Mouse (Mus musculus): ENCODE data around the gene Mrpl1. TPM values are rescaled to one million over a fixed set of nuclear protein-coding genes. Genes with fewer than 3 reads are reported as not detected.

Mrpl1 gene
- polyA plus RNA-seq, 1 experiment: 36.6 TPM

- Histone ChIP-seq H3K4me3 (ENCODE audit: insufficient read depth, low read depth, low read length) (no peak overlapping the region), H3K4me1 (ENCODE audit: control insufficient read depth, insufficient read depth, insufficient read length, low read length) (no peaks in the 10 kb centered on the region), H3K27ac (replicated peaks; ENCODE audit: low read depth, low read length) (no peak overlapping the region)
Measured at GRCm38 (mm10) chr5:96189761-96190160, 19.5 kb upstream of the Mrpl1 start.

- H3K27ac ChIP-seq (replicated peaks; ENCODE audit: low read depth, low read length): no peak overlapping the region
- no peaks in the 10 kb centered on the region for H3K4me1 ChIP-seq (ENCODE audit: control insufficient read depth, insufficient read depth, insufficient read length, low read length)
- H3K4me3 ChIP-seq (ENCODE audit: insufficient read depth, low read depth, low read length): no peak overlapping the region
Measured at GRCm38 (mm10) chr5:96191251-96191650, 18.0 kb upstream of the Mrpl1 start.

- H3K4me3 ChIP-seq (ENCODE audit: insufficient read depth, low read depth, low read length): no peak overlapping the region
- H3K4me1 ChIP-seq (ENCODE audit: control insufficient read depth, insufficient read depth, insufficient read length, low read length): no peaks in the 10 kb centered on the region
- no peak overlapping the region for H3K27ac ChIP-seq (replicated peaks; ENCODE audit: low read depth, low read length)
Measured at GRCm38 (mm10) chr5:96196547-96197052, 12.7 kb upstream of the Mrpl1 start.

- Histone ChIP-seq H3K27ac (replicated peaks; ENCODE audit: low read depth, low read length) (no peak overlapping the region), H3K4me3 (ENCODE audit: insufficient read depth, low read depth, low read length) (no peak overlapping the region), H3K4me1 (ENCODE audit: control insufficient read depth, insufficient read depth, insufficient read length, low read length) (no peaks in the 10 kb centered on the region)
Measured at GRCm38 (mm10) chr5:96198271-96198670, 11.0 kb upstream of the Mrpl1 start.

- Histone ChIP-seq H3K4me3 (ENCODE audit: insufficient read depth, low read depth, low read length) (no peak overlapping the region), H3K27ac (replicated peaks; ENCODE audit: low read depth, low read length) (no peak overlapping the region), H3K4me1 (ENCODE audit: control insufficient read depth, insufficient read depth, insufficient read length, low read length) (no peaks in the 10 kb centered on the region)
Measured at GRCm38 (mm10) chr5:96200269-96200668, 9.0 kb upstream of the Mrpl1 start.

GRCm38 (mm10) chr5:96201462-96202154 lies 7.7 kb upstream of the Mrpl1 start:
- no peak overlapping the region for H3K4me3 ChIP-seq (ENCODE audit: insufficient read depth, low read depth, low read length)
- H3K4me1 ChIP-seq (ENCODE audit: control insufficient read depth, insufficient read depth, insufficient read length, low read length): no peaks in the 10 kb centered on the region
- no peak overlapping the region for H3K27ac ChIP-seq (replicated peaks; ENCODE audit: low read depth, low read length)

- H3K4me3 ChIP-seq (ENCODE audit: insufficient read depth, low read depth, low read length): no peak overlapping the region
- no peak overlapping the region for H3K27ac ChIP-seq (replicated peaks; ENCODE audit: low read depth, low read length)
- H3K4me1 ChIP-seq (ENCODE audit: control insufficient read depth, insufficient read depth, insufficient read length, low read length): peaks cover 3% of the 10 kb centered on the region
Measured at GRCm38 (mm10) chr5:96206897-96207296, 2.4 kb upstream of the Mrpl1 start.

GRCm38 (mm10) chr5:96207531-96207930 lies 1.8 kb upstream of the Mrpl1 start:
- Histone ChIP-seq H3K27ac (replicated peaks; ENCODE audit: low read depth, low read length) (no peak overlapping the region), H3K4me1 (ENCODE audit: control insufficient read depth, insufficient read depth, insufficient read length, low read length) (peaks cover 3% of the 10 kb centered on the region), H3K4me3 (ENCODE audit: insufficient read depth, low read depth, low read length) (no peak overlapping the region)

- H3K4me1 ChIP-seq (ENCODE audit: control insufficient read depth, insufficient read depth, insufficient read length, low read length): peaks cover 3% of the 10 kb centered on the region
- H3K27ac ChIP-seq (replicated peaks; ENCODE audit: low read depth, low read length): no peak overlapping the region
- H3K4me3 ChIP-seq (ENCODE audit: insufficient read depth, low read depth, low read length): no peak overlapping the region
Measured at GRCm38 (mm10) chr5:96208543-96208942, 750 bp upstream of the Mrpl1 start.

- Histone ChIP-seq H3K27ac (replicated peaks; ENCODE audit: low read depth, low read length) (peak overlapping the region; percentile 80), H3K4me1 (ENCODE audit: control insufficient read depth, insufficient read depth, insufficient read length, low read length) (peaks cover 3% of the 10 kb centered on the region), H3K4me3 (ENCODE audit: insufficient read depth, low read depth, low read length) (peak overlapping the region; percentile 93)
Measured at GRCm38 (mm10) chr5:96209916-96210583, 757 bp downstream of the Mrpl1 start.

GRCm38 (mm10) chr5:96218648-96219047 lies 9.4 kb downstream of the Mrpl1 start:
- no peak overlapping the region for H3K4me3 ChIP-seq (ENCODE audit: insufficient read depth, low read depth, low read length)
- H3K27ac ChIP-seq (replicated peaks; ENCODE audit: low read depth, low read length): no peak overlapping the region
- H3K4me1 ChIP-seq (ENCODE audit: control insufficient read depth, insufficient read depth, insufficient read length, low read length): peaks cover 5% of the 10 kb centered on the region; the same call in 1 of the 2 replicates

- Histone ChIP-seq H3K4me1 (ENCODE audit: control insufficient read depth, insufficient read depth, insufficient read length, low read length) (peaks cover 5% of the 10 kb centered on the region; the same call in 1 of the 2 replicates), H3K27ac (replicated peaks; ENCODE audit: low read depth, low read length) (no peak overlapping the region), H3K4me3 (ENCODE audit: insufficient read depth, low read depth, low read length) (no peak overlapping the region)
Measured at GRCm38 (mm10) chr5:96219512-96219911, 10.2 kb downstream of the Mrpl1 start.

GRCm38 (mm10) chr5:96221298-96221697 lies 12.0 kb downstream of the Mrpl1 start:
- H3K4me3 ChIP-seq (ENCODE audit: insufficient read depth, low read depth, low read length): no peak overlapping the region
- H3K4me1 ChIP-seq (ENCODE audit: control insufficient read depth, insufficient read depth, insufficient read length, low read length): peaks cover 5% of the 10 kb centered on the region; the same call in 1 of the 2 replicates
- peak overlapping the region; percentile 44; the same call in 1 of the 2 replicates for H3K27ac ChIP-seq (replicated peaks; ENCODE audit: low read depth, low read length)

- Histone ChIP-seq H3K4me3 (ENCODE audit: insufficient read depth, low read depth, low read length) (no peak overlapping the region), H3K27ac (replicated peaks; ENCODE audit: low read depth, low read length) (no peak overlapping the region), H3K4me1 (ENCODE audit: control insufficient read depth, insufficient read depth, insufficient read length, low read length) (peaks cover 5% of the 10 kb centered on the region; the same call in 1 of the 2 replicates)
Measured at GRCm38 (mm10) chr5:96221812-96222585, 12.7 kb downstream of the Mrpl1 start.

GRCm38 (mm10) chr5:96222964-96223363 lies 13.7 kb downstream of the Mrpl1 start:
- H3K27ac ChIP-seq (replicated peaks; ENCODE audit: low read depth, low read length): no peak overlapping the region
- H3K4me1 ChIP-seq (ENCODE audit: control insufficient read depth, insufficient read depth, insufficient read length, low read length): peaks cover 5% of the 10 kb centered on the region; the same call in 1 of the 2 replicates
- no peak overlapping the region for H3K4me3 ChIP-seq (ENCODE audit: insufficient read depth, low read depth, low read length)

All from brown adipose tissue, adult 24 weeks (tissue).